In genomic region chr13:60686967-60687366, GRCm38 (mm10) we compare ENCODE assay signal across 9 mouse cellular contexts.
DNase-seq lines count a peak whose midpoint lies in the region; ATAC-seq lines count a peak whose summit lies in the region.
"Had no signal": no experiment of that assay in that cellular context is flagged by ENCODE, and none has a peak within 500 bp of the region (broad histone marks: within the 10 kb centered on the region; RNA-seq: fewer than 3 reads in every experiment).

No protein-coding gene starts in this region.

- peak overlapping the region; percentile 83 for H3K27ac ChIP-seq in lung, embryonic 16.5 days (ENCODE audit: low read length)
- H3K27ac ChIP-seq: midbrain, embryonic 12.5 days had no signal

- peak overlapping the region; percentile 34 for H3K9ac ChIP-seq in lung, embryonic 16.5 days (ENCODE audit: low read length)
- H3K9ac ChIP-seq: midbrain, embryonic 12.5 days had no signal

- H3K4me3 ChIP-seq in lung, embryonic 16.5 days (ENCODE audit: low read length) = no peak overlapping the region
- H3K4me3 ChIP-seq: midbrain, embryonic 12.5 days had no signal

- intact Hi-C loops in gastrocnemius, postnatal 14 days (cut with DNase I; ENCODE audit: low total_unique reads) = no loop called here

- H3K36me3 ChIP-seq in lung, embryonic 16.5 days (ENCODE audit: control insufficient read depth, insufficient read depth, low read length) = 0 out of 2 replicates have a peak, but pooled peaks cover 2% of the 10 kb centered on the region
- H3K36me3 ChIP-seq: midbrain, embryonic 12.5 days had no signal

- peak; percentile 45; the same call in 1 of the 2 replicates for ATAC-seq in lung, embryonic 16.5 days (ENCODE audit: low read depth)
- no peak for ATAC-seq in megakaryocyte, adult 5-6 weeks (ENCODE audit: poor library complexity, severe bottlenecking)

- peak; percentile 42 to 66 for DNase-seq in lung, adult 18-20 months
- no peak for DNase-seq in lung, postnatal 25 days (ENCODE audit: low spot score)
- DNase-seq in gastrocnemius, postnatal 14 days = peak; percentile 62
- peak; percentile 78 for DNase-seq in kidney, postnatal 10 days
- DNase-seq in cerebellum, postnatal 36 days = no peak
- no peak for DNase-seq in adrenal gland, adult 8-10 months

- H3K4me1 ChIP-seq in lung, embryonic 16.5 days (replicated peaks; ENCODE audit: control insufficient read depth, insufficient read depth, low read length) = peaks cover 49% of the 10 kb centered on the region

- WGBS in lung, embryonic 16.5 days = 32% methylated on average over 12 of the region's 12 CpGs

- no peaks in the 10 kb centered on the region for H3K27me3 ChIP-seq in lung, embryonic 16.5 days (ENCODE audit: control insufficient read depth, insufficient read depth, low read depth, low read length)
- H3K27me3 ChIP-seq: midbrain, embryonic 12.5 days had no signal

- no peaks in the 10 kb centered on the region for H3K9me3 ChIP-seq in lung, embryonic 16.5 days (ENCODE audit: control insufficient read depth, low read length)

- H3K4me2 ChIP-seq in lung, embryonic 16.5 days (ENCODE audit: low read depth, low read length) = no peak overlapping the region
- H3K4me2 ChIP-seq: midbrain, embryonic 12.5 days had no signal

Comparison
In these comparisons a context has a peak if more than half of its experiments do, and no peak if none do; other contexts are left out.
1. DNase-seq: peak in lung, adult 18-20 months (2 of 2), gastrocnemius, postnatal 14 days (single experiment) and kidney, postnatal 10 days (single experiment); none in lung, postnatal 25 days (single experiment), cerebellum, postnatal 36 days (0 of 2) and adrenal gland, adult 8-10 months (single experiment).